Mouse (Mus musculus) liver, embryonic 14.5 days (tissue): Measurements from ENCODE around the gene Rnf5.

ENCODE experiments used
- CTCF ChIP-seq: IDR thresholded peaks from 2 replicates; pipeline ENCODE4 v1.5.1; 2016; ENCODE audit warnings: antibody characterized with exemption, low read depth, control low read depth
- EP300 ChIP-seq: IDR thresholded peaks from 2 replicates; pipeline ENCODE4 v1.6.1; 2016; ENCODE audit warnings: antibody characterized with exemption, low read depth

- no peak for TF ChIP-seq CTCF
- no peak for TF ChIP-seq EP300
Observed at GRCm38 (mm10) chr17:34585877-34586771, 17.4 kb downstream of the Rnf5 start.
